Mouse (Mus musculus) c-Kit-positive CD71-positive TER-119-positive erythroid progenitor cells, embryonic 14.5 days (primary cell): ENCODE results near the gene Spns3.
A peak's percentile ranks its signal among the peaks of the same experiment; 100 is the strongest.

ENCODE experiments used
- DNase-seq: peaks from one replicate; pipeline ENCODE4 v3.0.0-alpha.2; 2013; ENCODE audit warnings: low spot score

Spns3 gene

DNA sequence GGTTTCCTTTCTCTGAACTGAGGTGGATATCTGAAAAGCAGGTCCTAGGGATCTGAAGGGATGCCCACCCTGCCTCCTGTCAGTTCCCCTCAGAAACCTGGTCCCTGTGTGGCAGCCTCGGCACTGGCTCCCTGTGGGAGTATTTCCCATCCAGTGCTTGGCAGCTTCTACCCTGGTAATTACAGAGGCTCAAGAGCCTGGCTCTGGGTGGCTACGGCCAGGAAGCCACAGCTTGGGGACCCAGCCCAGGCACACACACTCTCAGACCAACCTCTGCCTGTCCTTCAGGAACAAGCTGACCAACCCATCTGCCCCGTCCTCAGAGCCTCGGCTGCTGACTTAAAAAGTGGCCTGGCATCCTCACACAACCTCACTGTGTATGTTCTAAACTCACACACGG lies 69.0 kb downstream of the Spns3 start:
- DNase-seq: no peak

GRCm38 (mm10) chr11:72479499-72479898 lies 70.8 kb downstream of the Spns3 start:
- DNase-seq: no peak

GRCm38 (mm10) chr11:72478228-72478627 lies 72.1 kb downstream of the Spns3 start:
- DNase-seq: no peak

- no peak for DNase-seq
These were observed 72.7 kb downstream of the Spns3 start for GRCm38 (mm10) chr11:72477653-72478052.

DNA sequence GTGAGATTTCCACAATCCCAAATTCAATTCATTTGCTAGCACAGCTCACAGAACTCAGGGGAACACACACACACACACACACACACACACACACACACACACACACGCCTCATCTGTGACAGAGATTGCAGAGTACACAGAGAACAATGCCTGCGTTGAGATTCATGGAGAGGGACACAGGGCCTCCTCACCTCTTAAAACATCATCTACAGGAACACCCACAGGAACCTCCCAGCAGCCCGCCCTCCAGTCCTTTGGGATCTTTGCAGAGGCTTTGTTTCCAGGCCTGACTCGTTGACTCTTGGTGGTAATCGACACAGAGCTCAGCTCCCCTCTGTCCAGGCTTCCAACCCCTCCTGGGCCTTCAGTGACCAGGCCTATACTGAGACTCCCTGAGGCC lies 73.1 kb downstream of the Spns3 start:
- no peak for DNase-seq

DNA sequence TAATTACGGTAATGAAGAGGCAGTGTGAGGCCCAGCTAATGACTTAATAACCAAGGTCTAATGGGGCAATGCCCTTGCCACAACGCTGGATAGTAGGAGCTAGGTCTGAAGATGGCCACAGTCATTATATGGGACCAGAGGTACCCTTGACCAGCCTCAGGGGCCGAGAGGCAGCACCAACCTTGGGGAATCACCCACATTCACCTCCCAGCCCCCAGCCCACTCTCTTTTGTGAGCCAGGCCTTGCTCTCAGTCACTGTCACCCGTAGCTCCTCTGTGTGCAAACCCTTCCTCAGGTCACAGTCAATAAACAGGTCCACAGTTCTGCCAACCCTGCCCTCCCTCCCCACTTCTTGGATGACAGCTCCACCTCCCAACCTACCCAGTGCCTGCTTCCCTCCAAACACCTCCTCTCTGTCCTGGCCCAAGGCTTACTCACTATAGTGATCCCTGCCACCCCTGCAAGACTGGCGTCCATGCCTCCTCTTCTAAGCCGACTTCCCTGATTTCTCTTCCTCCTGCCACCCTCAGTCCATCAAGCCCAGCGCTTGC lies 74.2 kb downstream of the Spns3 start:
- DNase-seq: no peak

- DNase-seq: no peak
These were observed 74.9 kb downstream of the Spns3 start for GRCm38 (mm10) chr11:72475408-72475807.

- DNase-seq: no peak
These were observed 75.4 kb downstream of the Spns3 start for GRCm38 (mm10) chr11:72474926-72475325.

DNA sequence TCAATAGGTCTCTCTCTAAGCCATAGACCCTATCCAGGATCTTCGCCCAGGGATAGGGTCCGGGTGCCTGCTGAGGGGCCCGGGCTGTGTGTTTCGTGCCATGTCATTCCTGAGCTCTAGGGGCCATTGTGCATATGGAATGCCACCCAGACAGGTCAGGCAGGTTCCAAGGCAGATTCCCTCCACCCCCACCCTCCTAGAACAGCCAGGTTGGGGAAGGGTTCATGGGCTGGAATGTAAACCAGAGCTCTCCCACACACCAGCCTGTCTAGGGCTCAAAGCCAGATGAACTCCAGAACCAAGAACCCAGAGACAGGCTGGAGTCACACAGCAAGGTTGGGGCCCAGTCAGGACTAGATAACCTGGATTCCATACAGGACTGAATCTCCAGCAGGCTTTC lies 76.8 kb downstream of the Spns3 start:
- DNase-seq: no peak

GRCm38 (mm10) chr11:72471381-72471780 lies 78.9 kb downstream of the Spns3 start:
- DNase-seq: no peak

DNA sequence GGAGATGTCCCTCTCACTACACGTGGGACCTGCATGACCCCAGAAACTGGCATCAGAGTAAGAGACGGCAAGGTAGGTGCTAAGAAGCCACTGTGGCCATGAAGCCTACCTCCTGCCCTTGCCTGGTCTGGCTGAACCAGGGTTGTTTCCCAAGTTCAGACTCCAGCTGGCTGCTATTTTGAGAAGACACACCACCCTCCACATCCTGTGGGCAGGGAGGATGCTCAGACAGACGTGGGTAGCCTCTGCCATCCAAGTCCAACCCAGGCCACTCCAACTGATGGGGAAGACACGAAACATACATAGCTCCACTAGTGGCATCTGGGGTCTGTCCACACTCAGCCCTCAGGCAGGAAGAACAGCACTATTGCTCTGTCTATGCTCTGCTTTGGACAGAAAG lies 80.3 kb downstream of the Spns3 start:
- DNase-seq: no peak

- DNase-seq: no peak
These were observed 81.1 kb downstream of the Spns3 start for GRCm38 (mm10) chr11:72469217-72469616.

DNA sequence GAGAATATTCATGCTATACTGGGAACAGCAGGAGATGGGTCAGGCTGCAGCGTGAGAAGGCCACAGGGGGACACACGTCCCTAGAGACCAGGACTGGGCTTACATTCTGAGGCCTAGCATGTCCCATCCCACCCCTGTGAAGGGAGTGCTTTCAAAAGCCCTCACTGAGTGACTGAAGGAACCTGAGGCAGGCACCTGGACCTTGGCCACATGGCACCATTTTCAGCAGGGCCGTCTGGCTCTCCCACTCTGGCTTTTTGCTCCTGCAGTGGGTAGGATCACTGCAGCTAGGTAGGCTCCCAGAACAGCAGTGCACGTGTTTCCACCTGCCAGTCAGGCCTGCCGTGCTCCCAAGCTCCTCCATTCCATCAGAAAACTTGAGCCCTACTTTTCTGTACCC lies 81.8 kb downstream of the Spns3 start:
- no peak for DNase-seq

DNA sequence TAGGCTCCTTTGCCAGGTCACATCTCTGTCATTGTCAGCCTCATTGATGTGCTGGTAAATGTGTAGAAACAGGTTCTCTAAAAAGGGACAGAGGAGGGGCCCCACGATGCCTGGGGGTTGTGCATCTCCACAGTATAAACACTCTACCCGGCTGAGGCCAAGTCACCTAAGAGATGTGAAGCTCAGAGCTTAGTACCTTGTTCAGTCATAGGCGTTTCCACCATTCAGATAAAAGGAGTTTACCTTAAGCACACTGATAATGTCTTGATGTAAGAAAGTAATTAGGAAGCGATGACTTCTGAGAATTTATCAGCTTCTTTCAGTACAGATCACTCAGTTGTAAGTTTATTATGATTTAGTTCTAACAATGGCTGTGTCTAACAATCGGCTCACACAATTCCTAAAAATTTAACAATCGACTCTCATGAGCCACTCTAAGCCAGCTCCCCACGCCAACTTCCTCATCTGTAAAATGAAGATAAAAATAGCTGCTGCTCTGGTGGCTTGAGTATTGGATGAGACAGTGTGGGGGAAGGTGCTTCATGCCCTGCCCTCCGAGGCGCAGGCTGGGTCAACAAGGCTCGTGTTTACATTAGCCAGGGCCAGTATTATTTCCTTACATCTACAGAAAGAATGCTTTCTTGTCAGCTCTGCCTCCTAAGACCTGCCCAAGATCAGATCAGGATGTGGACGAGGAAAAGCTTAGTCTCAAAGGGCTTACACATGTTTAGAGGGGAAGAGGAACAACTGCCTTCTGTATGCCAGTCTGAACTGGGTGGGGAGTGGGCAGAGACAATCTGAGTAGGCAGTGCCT lies 83.4 kb downstream of the Spns3 start:
- DNase-seq: peak; percentile 43

GRCm38 (mm10) chr11:72465978-72466693 lies 84.2 kb downstream of the Spns3 start:
- no peak for DNase-seq

GRCm38 (mm10) chr11:72464821-72465220 lies 85.5 kb downstream of the Spns3 start:
- no peak for DNase-seq

DNA sequence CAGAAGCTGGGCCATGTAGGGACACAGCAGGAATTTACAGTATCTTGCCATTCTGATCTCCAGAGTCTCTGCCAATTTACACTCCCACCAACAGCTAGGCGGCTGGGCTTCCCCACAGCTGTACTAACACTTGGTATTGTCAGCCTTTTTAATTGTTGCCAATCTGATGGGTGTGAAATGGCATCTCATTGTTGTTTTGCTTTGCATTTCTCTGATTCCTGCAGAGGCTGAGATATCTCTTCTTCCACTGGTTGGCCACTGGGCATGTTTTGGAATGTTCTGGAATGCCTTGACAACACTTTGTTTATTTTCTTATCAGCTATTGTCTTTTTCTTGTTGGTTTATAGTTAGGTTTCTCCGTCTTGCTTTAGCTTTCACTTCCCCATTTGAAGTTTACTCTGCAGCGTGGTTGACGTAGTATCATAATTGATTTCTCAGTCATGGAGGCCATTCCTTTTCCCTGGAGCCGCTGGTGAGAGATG lies 88.8 kb downstream of the Spns3 start:
- DNase-seq: no peak

GRCm38 (mm10) chr11:72458502-72458901 lies 91.8 kb downstream of the Spns3 start:
- no peak for DNase-seq

- DNase-seq: no peak
These were observed 92.3 kb downstream of the Spns3 start for GRCm38 (mm10) chr11:72457995-72458496.

- DNase-seq: no peak
These were observed 94.6 kb downstream of the Spns3 start for GRCm38 (mm10) chr11:72455694-72456093.

GRCm38 (mm10) chr11:72453105-72453953 lies 97.0 kb downstream of the Spns3 start:
- no peak for DNase-seq

DNA sequence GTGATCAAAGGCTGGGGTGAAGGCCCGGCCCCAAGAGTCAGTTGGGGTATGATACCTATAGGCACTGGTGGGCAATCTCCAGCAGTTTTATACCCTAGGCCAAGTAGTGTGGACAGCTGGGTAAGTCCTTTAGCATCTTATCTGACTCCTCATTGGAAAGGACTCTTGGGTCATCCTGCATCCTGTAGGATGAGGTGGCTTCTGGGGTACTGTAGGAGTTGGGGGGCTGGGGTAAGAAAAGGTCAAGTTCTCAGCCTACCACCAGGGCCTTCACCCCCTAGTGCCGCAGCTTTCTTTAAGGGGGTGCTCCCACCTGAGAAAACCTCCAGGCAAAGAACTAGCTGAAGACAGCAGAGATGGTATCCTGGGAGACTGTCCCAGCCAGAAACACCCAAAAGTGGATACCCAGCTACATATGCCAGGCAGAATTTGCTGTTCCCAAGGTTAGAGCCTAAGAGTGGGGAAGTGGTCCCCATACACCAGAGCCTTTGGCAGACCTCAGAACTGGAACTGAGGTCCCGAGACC lies 98.1 kb downstream of the Spns3 start:
- no peak for DNase-seq
